Mouse (Mus musculus): ENCODE results near the gene Abcb9.

The Abcb9 gene

DNA sequence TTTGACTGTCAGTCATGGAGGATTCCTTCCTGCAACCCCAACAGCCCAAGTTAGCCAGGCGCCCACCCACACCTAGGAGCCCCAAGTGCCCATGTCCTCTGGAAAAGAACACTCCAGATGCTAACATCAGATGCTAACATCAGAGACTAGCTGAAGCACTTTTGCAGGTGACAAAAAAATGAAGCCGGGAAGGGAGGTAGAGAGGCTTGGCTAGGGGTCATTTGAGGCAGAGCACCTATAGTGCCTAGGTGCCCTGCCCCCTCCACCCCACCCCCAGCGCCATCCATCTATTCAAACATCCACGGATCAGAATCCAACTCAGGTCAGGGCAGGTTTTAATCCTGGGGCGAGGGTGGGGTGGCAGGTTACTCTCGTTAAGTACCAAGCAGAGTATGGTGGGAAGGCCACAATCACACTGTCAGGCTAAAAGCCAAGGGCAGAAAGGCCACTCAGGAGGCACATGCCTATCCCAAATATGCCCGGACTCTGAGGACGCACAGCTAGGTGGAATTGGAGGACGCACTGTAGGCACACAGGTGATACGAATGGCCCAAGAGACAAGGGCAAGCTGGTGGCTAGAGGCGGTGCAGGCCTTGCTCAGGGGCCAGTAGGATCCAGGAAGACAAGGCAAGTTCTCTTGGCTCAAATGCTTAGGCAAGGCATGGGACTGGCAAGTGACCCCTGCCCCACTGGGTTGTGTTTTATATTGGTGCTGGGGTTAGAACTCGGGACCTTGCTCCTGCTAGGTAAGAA lies 1.6 kb downstream of the Abcb9 start:
- DNase-seq (ENCODE audit: low spot score), result no peak

DNA sequence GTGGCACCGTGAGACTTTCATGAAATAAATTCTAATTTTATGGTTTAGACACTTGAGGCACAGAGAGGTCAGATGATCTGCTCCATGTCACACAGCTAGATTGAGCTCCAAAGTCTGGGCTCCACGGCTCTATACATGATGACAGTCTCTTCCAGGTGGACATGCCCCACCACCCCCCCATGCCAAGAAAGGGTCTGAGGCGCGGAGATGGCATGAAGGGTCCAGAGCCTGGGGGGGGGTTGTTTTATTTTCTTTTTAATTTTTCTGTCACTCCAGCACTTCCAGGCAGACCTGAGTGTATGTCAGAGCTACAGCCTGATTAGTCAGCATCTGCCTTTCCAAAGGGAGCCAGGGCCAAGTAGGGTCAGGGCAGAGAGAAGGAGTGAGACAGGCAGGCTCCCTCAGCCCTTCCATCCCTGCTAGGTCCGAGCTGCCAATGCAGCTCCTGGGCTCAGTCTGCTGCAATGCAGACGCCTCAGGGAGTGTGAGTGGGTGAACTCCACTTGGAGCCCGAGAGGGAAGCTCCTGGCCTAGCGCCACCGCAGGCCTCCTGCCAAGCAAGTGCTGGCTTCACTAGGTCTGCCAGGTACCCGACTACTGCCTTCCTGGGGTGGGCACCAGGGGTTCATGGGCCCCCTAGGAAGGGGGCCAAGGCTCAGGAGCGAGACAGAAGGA lies 2.3 kb downstream of the Abcb9 start:
- peak; percentile 32 for DNase-seq (ENCODE audit: low spot score)

DNA sequence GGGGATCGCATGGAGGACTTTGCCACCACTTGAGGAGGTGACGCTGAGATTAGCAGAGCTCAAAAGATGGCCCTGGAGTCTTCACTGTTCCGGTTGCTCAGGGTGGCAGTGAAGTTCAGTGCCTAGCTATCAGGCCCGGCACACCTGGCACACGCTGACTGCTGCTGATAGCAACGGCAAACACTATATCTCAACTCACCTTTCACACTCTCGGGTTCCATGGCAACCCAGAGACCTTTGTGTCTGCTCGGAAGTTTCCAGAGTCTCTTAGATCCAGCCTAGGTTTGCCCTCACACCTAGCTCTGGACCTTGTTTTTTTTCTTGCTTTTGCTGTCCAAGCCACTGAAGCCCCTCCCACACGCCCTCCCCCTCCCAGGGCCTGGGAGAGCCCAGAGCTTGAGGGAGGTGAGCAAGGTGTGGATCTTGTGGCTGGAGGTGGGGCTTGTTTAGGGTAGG lies 3.6 kb downstream of the Abcb9 start:
- no peak for DNase-seq (ENCODE audit: low spot score)

DNA sequence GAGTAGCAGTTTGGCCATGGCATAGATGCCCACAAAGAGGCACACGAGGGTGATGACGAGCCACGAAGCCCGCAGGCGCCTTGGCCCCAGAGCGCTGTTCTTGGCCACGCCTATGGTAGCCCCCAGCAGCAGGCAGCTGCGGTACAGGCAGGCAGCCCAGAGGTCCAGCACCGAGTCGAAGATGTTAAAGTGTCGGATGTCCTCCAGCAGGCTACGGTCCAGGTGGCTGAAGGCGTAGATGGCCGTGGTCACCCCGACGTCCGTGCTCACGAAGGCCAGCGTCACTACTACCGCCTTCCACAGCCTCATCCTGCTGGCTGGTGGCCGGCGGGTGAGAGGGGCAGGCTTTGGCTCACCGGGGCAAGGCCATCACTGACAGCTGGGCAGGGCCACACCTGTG lies 5.7 kb downstream of the Abcb9 start:
- DNase-seq (ENCODE audit: low spot score), result no peak

DNA sequence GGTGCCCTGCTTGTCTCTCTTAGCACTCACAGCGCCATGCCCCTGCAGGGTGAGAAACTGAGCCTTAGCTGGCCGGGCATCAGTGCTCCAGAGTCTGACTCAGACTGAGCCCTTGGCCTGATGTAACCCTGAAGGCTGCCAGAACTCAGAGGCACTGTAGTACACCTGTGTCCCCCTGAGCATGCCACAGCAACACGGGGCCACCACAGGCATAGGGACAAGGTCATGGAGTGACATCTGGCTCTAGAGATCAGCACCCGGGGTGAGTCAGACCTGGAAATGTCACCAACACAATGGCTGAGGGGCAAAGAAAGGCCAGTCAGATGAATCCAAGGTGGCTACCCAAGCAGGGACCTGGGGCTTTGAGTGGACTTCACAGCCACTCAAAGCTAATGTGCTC lies 8.7 kb downstream of the Abcb9 start:
- DNase-seq (ENCODE audit: low spot score), result no peak

DNA sequence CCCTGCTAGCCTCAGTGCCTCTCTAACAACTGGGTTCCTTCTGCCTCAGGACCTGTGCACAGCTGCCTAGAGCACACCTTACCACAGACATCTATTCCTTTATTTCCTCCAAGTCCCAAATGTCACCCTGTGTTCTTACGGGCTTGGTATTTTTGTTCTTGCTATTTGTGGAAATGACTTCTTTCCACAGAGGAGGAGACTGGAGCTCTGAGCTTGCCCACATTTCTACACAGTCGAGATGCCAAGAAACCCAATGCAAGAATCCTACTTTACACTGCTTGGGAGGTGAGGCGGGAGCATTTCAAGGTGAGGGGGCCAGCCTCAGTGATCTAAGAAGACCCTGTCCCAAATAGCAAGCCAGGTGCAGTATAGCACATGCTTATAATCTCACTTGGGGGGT lies 10.1 kb downstream of the Abcb9 start:
- DNase-seq (ENCODE audit: low spot score), result no peak

DNA sequence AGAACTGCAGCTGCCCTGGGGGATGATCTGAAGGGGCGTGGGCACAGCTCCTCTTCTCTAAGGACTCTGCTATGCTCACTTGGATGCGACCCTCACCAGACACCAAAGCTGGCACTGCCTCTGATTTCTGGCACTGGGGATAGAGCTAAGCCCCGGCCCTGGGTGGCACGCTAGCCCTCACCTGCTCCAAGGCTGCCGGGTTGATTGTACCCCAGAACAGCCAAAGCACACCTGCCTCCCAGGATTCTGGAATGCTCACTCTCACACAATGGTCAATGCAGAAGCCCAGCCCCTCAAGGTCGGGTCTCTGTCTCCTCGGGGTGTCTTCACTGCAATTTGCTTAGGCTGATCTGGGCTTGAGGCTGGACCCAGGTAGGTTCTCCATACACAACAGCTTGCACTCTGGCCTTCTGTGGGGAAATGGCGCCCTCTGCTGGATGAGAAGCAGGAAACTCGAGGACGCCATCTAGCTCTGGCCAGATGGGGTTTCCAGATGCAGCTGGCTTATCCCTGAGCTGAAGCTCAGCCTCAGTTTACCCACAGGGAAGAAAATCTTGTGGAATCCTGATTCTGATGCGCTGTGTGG lies 10.9 kb downstream of the Abcb9 start:
- peak; percentile 63 for DNase-seq (ENCODE audit: low spot score)

DNA sequence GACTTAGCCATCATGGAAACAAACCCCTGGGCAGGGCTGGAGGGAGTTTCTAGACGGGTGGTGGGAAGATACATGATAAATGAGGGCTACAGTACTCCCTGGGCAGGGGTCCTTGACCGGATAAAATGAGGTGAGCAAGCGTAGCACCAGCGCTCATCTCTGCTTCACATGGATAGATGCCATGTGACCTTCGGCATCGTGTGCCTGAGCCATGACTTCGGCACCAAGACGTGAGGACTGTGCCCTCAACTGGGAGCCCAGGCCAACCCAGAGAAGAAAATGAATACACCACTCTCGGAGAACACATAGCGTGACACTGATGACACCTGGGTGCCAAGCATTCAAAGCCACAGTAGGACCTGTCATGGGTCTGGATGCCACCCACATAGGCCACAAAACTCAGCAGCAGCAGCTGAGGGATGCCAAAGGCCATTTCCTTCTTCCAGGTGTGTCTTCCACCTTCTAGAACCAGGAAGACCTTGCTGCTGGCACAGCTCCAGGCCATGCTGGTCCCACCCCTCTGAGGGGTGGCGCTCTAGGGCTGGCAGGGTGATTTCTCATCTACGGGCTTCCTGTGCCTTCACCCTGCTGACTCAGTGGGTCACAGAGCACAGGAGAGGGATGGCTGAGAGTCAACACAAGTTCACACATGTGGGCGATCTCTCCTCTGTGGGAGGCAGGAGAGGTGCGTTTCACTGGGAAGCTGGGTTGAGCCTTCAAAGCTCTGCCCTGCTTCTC lies 11.6 kb downstream of the Abcb9 start:
- no peak for DNase-seq (ENCODE audit: low spot score)

DNA sequence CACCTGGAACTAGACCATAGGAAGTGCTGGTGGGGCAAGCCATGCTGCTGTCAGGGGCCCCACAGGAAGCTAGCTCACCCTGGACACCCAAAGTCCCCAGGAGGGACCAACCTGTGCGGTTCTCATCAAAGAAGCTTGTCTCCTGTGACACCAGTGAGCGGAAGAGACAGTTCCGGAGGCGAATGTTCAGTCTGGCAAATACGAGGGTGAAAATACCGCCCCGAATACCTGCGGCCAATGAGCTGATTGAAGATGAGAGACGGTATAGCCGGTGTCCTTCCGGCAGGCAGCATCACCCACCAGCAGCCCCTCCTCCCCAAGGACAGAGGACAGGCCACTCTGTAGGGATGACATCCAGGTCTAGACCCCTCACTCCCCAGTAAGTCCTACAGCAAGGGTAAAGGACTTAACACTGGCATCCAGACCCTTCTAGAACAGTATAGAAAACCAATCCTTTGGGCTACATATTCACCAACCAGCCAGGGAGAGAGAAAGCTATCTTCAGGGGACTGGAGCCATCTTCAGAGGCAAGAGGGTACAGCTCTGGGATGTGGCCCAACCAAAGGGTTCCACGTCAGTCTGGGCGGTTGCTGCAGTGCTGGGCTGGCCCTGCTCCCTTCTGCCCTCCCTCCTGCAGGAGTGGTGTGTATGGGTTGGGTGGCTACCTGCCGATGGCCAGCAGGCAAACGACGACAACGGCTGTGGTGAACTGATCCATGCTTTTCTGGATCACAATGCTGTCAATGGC lies 12.5 kb downstream of the Abcb9 start:
- no peak for DNase-seq (ENCODE audit: low spot score)

DNA sequence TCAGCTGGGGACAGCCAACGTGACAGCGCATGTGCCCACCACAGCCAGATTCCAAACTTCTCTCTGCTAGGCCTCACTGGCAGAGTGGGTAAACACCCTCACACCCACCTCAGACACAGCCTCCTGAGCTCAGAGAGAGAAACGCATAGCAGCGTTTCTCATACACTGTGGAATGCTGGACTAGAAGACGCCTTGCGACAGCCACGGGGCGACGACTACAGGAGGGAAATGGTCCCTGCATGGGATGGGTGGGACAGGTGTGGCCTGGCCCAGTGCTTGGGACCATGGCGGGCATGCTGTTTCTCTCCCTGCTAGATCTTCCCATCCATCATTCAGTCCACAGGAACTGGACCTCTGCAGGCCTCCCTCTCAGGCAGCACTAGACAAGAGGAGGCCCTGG lies 13.2 kb downstream of the Abcb9 start:
- DNase-seq (ENCODE audit: low spot score), result no peak

DNA sequence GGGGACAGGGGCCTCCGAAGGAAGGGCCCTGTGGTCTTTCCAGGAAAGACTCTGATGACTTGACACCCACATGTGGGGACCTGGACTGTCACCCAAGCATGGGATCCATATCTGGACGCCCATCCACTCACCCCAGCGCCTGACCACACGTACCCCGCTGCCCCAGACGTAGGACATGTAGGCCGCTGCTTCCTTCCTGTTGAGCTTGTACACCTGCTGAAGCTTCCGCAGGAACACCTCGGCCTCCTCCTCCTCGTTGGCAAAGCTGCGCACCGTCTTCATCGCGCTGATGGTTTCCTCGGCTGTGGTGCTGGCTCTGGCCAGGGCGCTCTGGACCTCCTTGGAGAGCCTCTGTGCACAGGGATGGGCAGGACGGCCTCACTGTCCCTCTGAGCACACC lies 15.7 kb downstream of the Abcb9 start:
- no peak for DNase-seq (ENCODE audit: low spot score)

DNA sequence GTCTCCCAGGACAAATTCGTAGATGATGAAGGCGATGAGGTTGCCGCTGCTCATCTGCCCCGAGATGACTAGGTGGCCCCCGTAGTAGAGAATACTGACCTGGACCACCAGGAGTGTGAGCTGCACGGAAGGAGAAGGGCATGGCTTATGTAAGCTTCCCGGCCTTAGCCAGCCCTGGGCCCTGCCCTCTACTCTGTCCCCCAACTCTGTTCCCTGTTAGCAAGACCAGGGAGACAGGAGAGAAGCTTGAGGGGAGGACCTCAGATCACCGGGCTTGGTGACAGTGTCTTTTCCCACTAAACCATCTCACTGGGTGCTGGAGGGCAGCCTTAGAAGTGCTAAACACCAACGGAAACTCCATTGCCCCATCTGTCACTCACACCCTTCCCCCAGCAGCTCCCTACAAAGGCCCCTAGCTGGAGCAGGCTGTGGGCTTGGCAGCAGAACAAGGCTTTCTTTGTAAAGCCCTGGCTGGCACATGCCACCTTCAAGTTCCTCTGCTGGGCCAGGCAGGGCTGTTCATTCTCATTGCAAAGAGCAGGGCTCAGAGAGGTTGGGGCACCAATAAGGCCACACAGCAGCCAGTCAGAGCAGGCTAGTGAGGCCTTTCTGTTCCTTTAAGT lies 16.7 kb downstream of the Abcb9 start:
- no peak for DNase-seq (ENCODE audit: low spot score)

DNA sequence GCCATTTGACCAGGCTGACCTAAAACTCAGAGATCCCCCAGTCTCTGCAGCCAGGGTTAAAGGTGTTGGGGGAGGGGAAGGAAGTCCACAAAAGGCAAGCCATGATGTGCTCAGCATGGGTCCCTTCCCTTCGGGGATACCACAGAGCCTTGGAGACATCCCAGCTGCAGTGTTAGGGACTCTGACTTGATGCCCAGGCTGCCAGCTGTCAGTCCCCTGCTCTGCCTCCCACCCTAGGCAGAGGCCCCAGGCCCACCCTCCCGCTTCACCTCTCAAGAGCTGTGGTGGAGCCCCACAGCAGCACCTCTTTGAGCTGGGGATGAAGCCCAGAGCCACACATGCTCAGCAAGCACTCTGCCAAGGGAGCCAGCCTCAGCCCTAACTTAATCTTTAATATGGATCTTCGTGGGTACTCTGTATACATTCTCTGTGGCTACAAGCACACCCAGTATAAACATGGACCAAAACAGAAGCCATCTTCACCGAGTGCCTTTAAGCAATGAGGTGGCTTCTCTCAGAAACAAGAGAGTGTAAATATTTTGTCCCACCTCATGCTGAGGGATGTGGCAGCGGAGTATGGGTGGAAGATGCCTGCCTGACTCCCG lies 17.6 kb downstream of the Abcb9 start:
- no peak for DNase-seq (ENCODE audit: low spot score)

DNA sequence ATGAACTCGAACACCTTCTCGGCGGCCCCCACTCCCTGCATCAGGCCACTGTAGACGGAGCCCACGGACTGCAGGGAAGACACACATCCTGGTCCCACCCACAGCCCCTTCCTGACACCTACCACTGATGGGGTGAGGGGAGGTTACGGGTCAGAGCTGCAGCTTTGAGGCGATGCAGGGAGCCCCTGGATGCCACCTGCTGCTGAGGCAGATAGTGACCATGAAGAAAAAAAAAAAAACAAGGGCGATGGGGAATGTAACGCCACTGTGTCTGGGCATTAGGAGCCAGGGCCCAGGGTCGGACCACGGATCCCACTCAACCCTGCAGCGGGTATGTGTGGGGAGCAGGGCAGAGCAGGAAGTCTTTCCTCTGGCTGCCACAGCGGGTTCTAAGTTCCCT lies 18.4 kb downstream of the Abcb9 start:
- DNase-seq (ENCODE audit: low spot score), result no peak

DNA sequence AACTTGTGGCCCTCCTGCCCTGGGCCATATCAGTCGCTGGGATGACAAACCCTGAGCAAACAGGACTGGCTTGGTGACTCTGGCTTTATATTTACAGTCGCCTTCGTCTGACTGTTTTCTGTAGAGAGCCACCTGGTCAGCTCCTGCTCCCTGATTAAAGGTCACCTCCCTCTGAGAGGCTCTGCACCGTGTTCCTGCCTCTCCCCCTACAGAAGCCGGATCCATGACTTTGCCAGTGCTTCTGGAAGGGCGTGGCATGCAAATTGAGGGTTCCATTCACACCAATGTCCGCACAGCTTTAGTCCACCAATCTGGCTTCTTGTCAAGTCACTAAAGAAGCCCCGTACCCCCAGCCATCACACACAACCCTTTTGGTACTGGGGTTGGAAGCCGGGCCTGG lies 19.0 kb downstream of the Abcb9 start:
- DNase-seq (ENCODE audit: low spot score), result no peak

DNA sequence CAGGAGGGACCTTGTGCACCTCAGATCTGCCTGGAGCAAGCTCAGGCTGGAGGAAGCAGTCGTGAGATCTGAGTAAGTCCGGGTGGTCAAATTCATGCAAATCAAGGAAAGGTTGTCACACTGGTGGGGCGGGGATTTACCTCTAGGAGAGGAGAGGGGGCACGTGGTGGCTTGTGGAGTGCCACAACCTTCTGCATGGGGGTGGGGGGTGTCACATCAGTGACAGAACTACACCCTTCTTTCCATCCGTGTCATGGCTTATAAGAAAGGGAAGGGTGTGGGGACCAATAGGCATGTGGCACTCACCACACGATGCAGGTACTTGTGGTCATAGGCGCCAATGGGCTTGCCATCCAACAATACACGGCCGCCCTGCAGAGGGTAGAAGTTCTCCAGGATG lies 19.9 kb downstream of the Abcb9 start:
- no peak for DNase-seq (ENCODE audit: low spot score)

DNA sequence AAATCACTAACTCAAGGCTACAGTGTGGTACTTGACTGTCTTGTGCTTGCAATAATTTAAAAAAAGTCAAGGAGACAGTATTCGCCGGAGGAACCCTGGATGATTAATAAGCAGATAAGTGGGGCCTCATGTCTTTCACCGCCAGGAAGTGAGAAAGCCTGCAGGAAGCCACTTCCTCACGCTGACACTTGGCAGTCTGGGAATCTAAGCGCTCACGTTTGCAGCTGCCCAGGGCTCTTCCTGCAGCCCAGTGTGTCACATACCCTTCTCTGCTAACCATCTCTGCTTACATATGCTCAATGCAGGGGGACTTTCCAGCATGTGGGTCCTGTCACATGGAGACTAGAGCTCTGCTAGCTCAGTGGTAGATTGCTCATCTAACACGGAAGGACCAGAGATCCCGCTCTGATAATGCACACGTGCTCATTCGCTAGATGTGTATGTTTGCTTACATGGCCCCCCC lies 20.7 kb downstream of the Abcb9 start:
- no peak for DNase-seq (ENCODE audit: low spot score)

DNA sequence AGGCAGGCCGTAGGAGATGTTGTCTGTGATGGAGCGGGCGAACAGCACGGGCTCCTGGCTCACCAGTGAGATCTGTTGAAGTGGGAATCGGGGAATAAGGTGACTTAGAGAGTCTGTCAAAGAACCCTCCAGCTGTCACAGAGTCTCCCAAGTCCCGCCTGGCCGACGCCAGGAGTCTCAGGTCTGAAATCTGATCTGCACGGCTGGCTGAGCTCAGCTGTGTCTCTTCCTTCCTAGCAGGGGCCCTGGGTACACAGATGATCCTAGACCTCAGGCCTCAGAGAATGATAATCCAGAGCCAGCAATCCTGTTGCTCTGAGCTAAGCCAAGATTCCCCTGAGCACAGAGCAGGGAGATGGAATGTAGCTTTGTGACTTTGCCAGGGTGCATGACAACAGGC lies 21.9 kb downstream of the Abcb9 start:
- DNase-seq (ENCODE audit: low spot score), result no peak

DNA sequence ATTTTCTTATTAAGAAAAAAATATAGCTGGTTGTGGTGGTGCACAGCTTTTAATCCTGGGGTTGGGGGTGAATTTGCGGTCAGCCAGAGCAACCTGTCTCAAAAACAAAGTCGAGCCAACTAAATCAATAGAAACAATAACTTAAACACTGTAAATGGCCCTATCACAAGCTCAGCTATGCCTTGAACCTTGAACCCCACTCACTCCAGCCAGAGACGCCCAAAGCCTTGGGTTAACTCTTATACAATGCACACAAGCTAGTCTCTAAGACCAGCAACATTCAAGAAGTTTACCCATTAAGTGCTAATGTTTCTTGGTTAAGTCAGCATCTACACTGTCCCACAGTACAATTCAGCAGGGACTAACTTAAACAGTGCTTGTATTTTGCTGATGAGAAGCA lies 25.9 kb downstream of the Abcb9 start:
- DNase-seq (ENCODE audit: low spot score), result no peak

DNA sequence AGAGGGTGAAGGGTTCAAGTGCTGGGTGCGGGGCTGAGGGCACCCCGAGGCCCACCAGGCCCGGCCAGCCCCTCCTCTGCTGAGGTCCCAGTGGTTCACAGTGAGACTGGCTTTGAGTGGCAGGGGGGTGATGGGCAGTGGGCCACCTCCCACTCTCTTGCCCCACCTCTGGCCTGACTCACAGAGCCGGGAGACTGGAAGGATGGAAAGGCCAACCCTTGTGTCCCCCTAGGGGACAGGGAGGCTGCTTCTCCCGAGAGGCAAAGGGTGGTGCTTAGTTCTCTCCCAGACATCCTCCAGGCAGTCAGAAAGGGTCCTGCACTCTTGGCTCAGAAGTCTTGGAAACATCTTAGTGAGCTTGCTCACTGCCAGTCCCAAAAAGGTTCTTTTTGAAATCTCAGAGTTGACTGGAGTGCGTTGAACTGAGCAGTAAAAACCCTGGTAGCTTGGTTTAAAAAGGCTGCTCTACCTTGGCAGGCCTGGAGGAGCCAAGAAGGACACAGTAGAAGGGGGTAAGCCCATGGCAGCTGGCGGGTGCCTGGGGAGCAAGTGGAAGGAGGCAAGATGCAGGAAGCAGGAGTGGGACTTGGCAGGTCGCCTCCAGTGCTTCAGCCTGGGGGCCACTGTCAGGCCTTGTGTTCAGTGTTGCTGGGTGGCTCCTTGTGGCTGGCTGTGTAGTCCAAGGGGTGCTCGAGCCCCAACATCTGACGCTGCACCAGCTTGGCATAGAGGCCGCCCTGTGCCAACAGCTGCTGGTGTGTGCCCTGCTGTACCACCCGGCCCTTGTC lies 33.4 kb downstream of the Abcb9 start:
- DNase-seq (ENCODE audit: low spot score), result no peak

Measured in ovary, postnatal 10 days (tissue).